Mouse (Mus musculus): ENCODE data around the gene Adprhl2.

DNA sequence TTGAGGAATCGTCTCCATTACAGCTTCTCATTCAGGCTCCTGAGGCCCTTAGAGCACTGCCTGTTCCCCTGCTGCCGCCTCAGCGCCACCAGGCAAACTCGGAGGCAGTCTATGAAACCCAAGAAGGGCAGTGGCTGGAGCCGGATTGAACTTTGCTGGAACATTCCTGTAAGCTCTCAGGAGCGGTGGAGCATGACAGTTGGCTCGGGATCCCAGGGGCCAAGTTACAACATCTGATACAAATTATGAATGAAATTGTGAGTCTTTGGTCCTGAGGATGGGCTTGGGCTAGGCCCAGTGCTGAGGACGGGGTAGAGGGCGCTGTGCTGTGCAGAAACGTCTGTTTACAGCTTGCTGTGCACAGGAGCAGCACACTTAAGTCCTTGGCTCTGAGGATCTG is 7.1 kb downstream of the Adprhl2 start:
- no peak for TF ChIP-seq CTCF (IDR thresholded peaks at IDR 0.05; ENCODE audit: extremely low read depth, insufficient read depth, insufficient read length, insufficient replicate concordance)
- no peak for TF ChIP-seq POLR2A (IDR thresholded peaks at IDR 0.05; ENCODE audit: low read depth, low read length)
